Mouse (Mus musculus) CH12.LX (cell line): Measurements from ENCODE around the gene Bcas3. TPM values are rescaled to one million over a fixed set of nuclear protein-coding genes. Genes with fewer than 3 reads are reported as not detected.

Experiments
- DNase-seq: peaks from one replicate; pipeline ENCODE4 v3.0.0-alpha.2; 2013; ENCODE audit errors: extremely low read depth
- H3K27ac ChIP-seq: 2 replicates; pipeline ENCODE4 v1.5.1; 2012; ENCODE audit warnings: low read depth, mild to moderate bottlenecking, control low read depth, moderate library complexity; ENCODE audit not compliant: insufficient read depth
- H3K27me3 ChIP-seq: replicated peaks from 2 replicates; pipeline ENCODE3; 2012; ENCODE audit warnings: inconsistent platforms
- H3K36me3 ChIP-seq, 2 experiments: replicated peaks in 1 of 2; 2 replicates each; pipeline versions ENCODE3 to v1.6.1; 2012; ENCODE audit warnings: inconsistent platforms in 1 of 2, low read length in 1 of 2, mild to moderate bottlenecking in 1 of 2, mixed read lengths in 1 of 2, moderate library complexity in 1 of 2; ENCODE audit not compliant: control insufficient read depth in 1 of 2, insufficient read depth in 1 of 2
- H3K4me1 ChIP-seq, 2 experiments: 2 replicates each; pipeline ENCODE4 v1.6.1; 2012; ENCODE audit warnings: inconsistent platforms in 1 of 2, moderate library complexity in 1 of 2; ENCODE audit not compliant: insufficient read depth in 2 of 2, control insufficient read depth in 1 of 2
- H3K4me2 ChIP-seq: 2 replicates; pipeline ENCODE4 v1.6.1; 2012; ENCODE audit warnings: low read depth, mild to moderate bottlenecking, control low read depth; ENCODE audit not compliant: poor library complexity, insufficient read depth, severe bottlenecking
- H3K4me3 ChIP-seq, 3 experiments: fragments of 150-350 bp in 1 of 3; sonication (generic) in 1 of 3; replicated peaks in 1 of 3; 2 replicates each; pipeline versions ENCODE3 to v1.5.1; 2011 to 2012; ENCODE audit warnings: low read depth in 2 of 3, low read length in 2 of 3, mild to moderate bottlenecking in 2 of 3, moderate library complexity in 2 of 3, control low read depth in 1 of 3, improper control_type of control experiment in 1 of 3, inconsistent platforms in 1 of 3, mixed read lengths in 1 of 3; ENCODE audit not compliant: poor library complexity in 1 of 3
- H3K79me2 ChIP-seq: replicated peaks from 2 replicates; pipeline ENCODE4 v1.6.1; 2012; ENCODE audit warnings: mild to moderate bottlenecking, moderate library complexity; ENCODE audit not compliant: control insufficient read depth, poor library complexity, insufficient read depth, severe bottlenecking; ENCODE audit errors: extremely low read depth
- H3K9ac ChIP-seq: 2 replicates; pipeline ENCODE4 v1.6.1; 2012; ENCODE audit warnings: low read depth, mild to moderate bottlenecking, control low read depth, moderate library complexity; ENCODE audit not compliant: insufficient read depth
- H3K9me3 ChIP-seq: replicated peaks from 2 replicates; pipeline ENCODE3; 2012; ENCODE audit warnings: low read length, inconsistent platforms, mixed read lengths
- CHD2 ChIP-seq: IDR thresholded peaks from 2 replicates; pipeline ENCODE4 v1.6.1; 2011; ENCODE audit warnings: low read length, improper control_type of control experiment
- CTCF ChIP-seq, 2 experiments: IDR thresholded peaks in 1 of 2; conservative IDR thresholded peaks in 1 of 2; 2 replicates each; pipeline ENCODE4 v1.5.1; 2011 to 2012; ENCODE audit warnings: low read depth in 2 of 2, low read length in 2 of 2, improper control_type of control experiment in 1 of 2, inconsistent platforms in 1 of 2, mild to moderate bottlenecking in 1 of 2, moderate library complexity in 1 of 2
- E2F4 ChIP-seq: IDR thresholded peaks from 2 replicates; pipeline ENCODE4 v1.6.1; 2011; ENCODE audit warnings: low read depth, low read length, improper control_type of control experiment; ENCODE audit not compliant: insufficient replicate concordance
- ELF1 ChIP-seq: IDR thresholded peaks from 2 replicates; pipeline ENCODE4 v1.6.1; 2014; ENCODE audit warnings: low read depth, mild to moderate bottlenecking, inconsistent platforms, low read length, improper control_type of control experiment
- ETS1 ChIP-seq: conservative IDR thresholded peaks from 2 replicates; pipeline ENCODE4 v1.6.1; 2012; ENCODE audit warnings: low read depth, mild to moderate bottlenecking, inconsistent platforms, low read length, improper control_type of control experiment, moderate library complexity
- GABPA ChIP-seq: IDR thresholded peaks from 2 replicates; pipeline ENCODE4 v1.6.1; 2012; ENCODE audit warnings: low read depth, low read length, improper control_type of control experiment, inconsistent platforms; ENCODE audit not compliant: insufficient replicate concordance
- HCFC1 ChIP-seq: IDR thresholded peaks from 2 replicates; pipeline ENCODE4 v1.6.1; 2012; ENCODE audit warnings: low read depth, mild to moderate bottlenecking, inconsistent platforms, low read length, improper control_type of control experiment
- JUN ChIP-seq: IDR thresholded peaks from 2 replicates; pipeline ENCODE4 v1.6.1; 2011; ENCODE audit warnings: low read depth, mild to moderate bottlenecking, low read length, improper control_type of control experiment, moderate library complexity; ENCODE audit not compliant: insufficient read depth
- JUND ChIP-seq: conservative IDR thresholded peaks from 2 replicates; pipeline ENCODE4 v1.6.1; 2011; ENCODE audit warnings: low read depth, low read length, improper control_type of control experiment
- KAT2A ChIP-seq: IDR thresholded peaks from 2 replicates; pipeline ENCODE4 v1.6.1; 2012; ENCODE audit warnings: low read length, improper control_type of control experiment, inconsistent platforms; ENCODE audit not compliant: insufficient replicate concordance
- MAFK ChIP-seq: IDR thresholded peaks from 2 replicates; pipeline ENCODE4 v1.6.1; 2011; ENCODE audit warnings: low read length, improper control_type of control experiment; ENCODE audit not compliant: insufficient replicate concordance
- MAX ChIP-seq: IDR thresholded peaks from 2 replicates; pipeline ENCODE4 v1.6.1; 2011; ENCODE audit warnings: low read length, improper control_type of control experiment
- MAZ ChIP-seq: IDR thresholded peaks from 2 replicates; pipeline ENCODE4 v1.6.1; 2012; ENCODE audit warnings: low read depth, mild to moderate bottlenecking, inconsistent platforms, low read length, improper control_type of control experiment, moderate library complexity
- MEF2A ChIP-seq: IDR thresholded peaks from 2 replicates; pipeline ENCODE4 v1.6.1; 2014; ENCODE audit warnings: low read depth, mild to moderate bottlenecking, inconsistent platforms, low read length, improper control_type of control experiment, borderline replicate concordance
- MXI1 ChIP-seq: IDR thresholded peaks from 2 replicates; pipeline ENCODE4 v1.6.1; 2011; ENCODE audit warnings: mild to moderate bottlenecking, low read depth, low read length, improper control_type of control experiment
- MYC ChIP-seq: IDR thresholded peaks from 2 replicates; pipeline ENCODE4 v1.6.1; 2011; ENCODE audit warnings: low read depth, mild to moderate bottlenecking, improper control_type of control experiment, low read length
- NRF1 ChIP-seq: IDR thresholded peaks from 2 replicates; pipeline ENCODE4 v1.6.1; 2014; ENCODE audit warnings: low read depth, mild to moderate bottlenecking, inconsistent platforms, low read length, improper control_type of control experiment, moderate library complexity
- PAX5 ChIP-seq: IDR thresholded peaks from 2 replicates; pipeline ENCODE4 v1.6.1; 2012; ENCODE audit warnings: low read length, inconsistent platforms, mixed read lengths
- POLR2A ChIP-seq: IDR thresholded peaks from 2 replicates; pipeline ENCODE4 v1.6.1; 2011; ENCODE audit warnings: low read depth, mild to moderate bottlenecking, improper control_type of control experiment, low read length
- RAD21 ChIP-seq: IDR thresholded peaks from 2 replicates; pipeline ENCODE4 v1.6.1; 2011; ENCODE audit warnings: low read depth, mild to moderate bottlenecking, low read length, improper control_type of control experiment, moderate library complexity
- RCOR1 ChIP-seq: conservative IDR thresholded peaks from 2 replicates; pipeline ENCODE4 v1.6.1; 2012; ENCODE audit warnings: low read depth, mild to moderate bottlenecking, inconsistent platforms, low read length, improper control_type of control experiment
- SIN3A ChIP-seq: IDR thresholded peaks from 2 replicates; pipeline ENCODE4 v1.6.1; 2012; ENCODE audit warnings: low read length, improper control_type of control experiment, inconsistent platforms
- SMC3 ChIP-seq: IDR thresholded peaks from 2 replicates; pipeline ENCODE4 v1.6.1; 2011; ENCODE audit warnings: low read depth, low read length, improper control_type of control experiment
- TBP ChIP-seq: conservative IDR thresholded peaks from 2 replicates; pipeline ENCODE4 v1.6.1; 2011; ENCODE audit warnings: low read depth, low read length, improper control_type of control experiment
- TCF12 ChIP-seq: IDR thresholded peaks from 2 replicates; pipeline ENCODE4 v1.6.1; 2014; ENCODE audit warnings: low read depth, mild to moderate bottlenecking, inconsistent platforms, low read length, improper control_type of control experiment
- USF2 ChIP-seq: conservative IDR thresholded peaks from 2 replicates; pipeline ENCODE4 v1.6.1; 2011; ENCODE audit warnings: low read depth, low read length, improper control_type of control experiment
- ZC3H11A ChIP-seq: IDR thresholded peaks from 2 replicates; pipeline ENCODE4 v1.6.1; 2012; ENCODE audit warnings: low read depth, mild to moderate bottlenecking, inconsistent platforms, low read length, improper control_type of control experiment
- ZKSCAN1 ChIP-seq: IDR thresholded peaks from 2 replicates; pipeline ENCODE4 v1.6.1; 2012; ENCODE audit warnings: low read depth, inconsistent platforms, low read length, improper control_type of control experiment, borderline replicate concordance
- ZMIZ1 ChIP-seq: IDR thresholded peaks from 2 replicates; pipeline ENCODE4 v1.6.1; 2012; ENCODE audit warnings: low read depth, mild to moderate bottlenecking, inconsistent platforms, low read length, improper control_type of control experiment
- ZNF384 ChIP-seq: IDR thresholded peaks from 2 replicates; pipeline ENCODE4 v1.6.1; 2012; ENCODE audit warnings: low read depth, low read length, improper control_type of control experiment, inconsistent platforms
- dilution Hi-C: fragments of 300-500 bp; cut with MboI; formaldehyde crosslinking; loops from 2 replicates; pipeline ENCODE4 v1.14.3; 2020; ENCODE audit warnings: low sequenced_read_pairs; ENCODE audit not compliant: extremely low pct_unique_long_range_greater_than_20kb, extremely low pct_ligation_motif_present
- in situ Hi-C: fragments of 300-500 bp; cut with MboI; formaldehyde crosslinking; loops from 3 replicates; pipeline ENCODE4 v1.14.3; 2019; ENCODE audit warnings: low sequenced_read_pairs, low pct_ligation_motif_present, low pct_unique_long_range_greater_than_20kb, mixed read lengths
- polyA plus RNA-seq: library from polyadenylated mRNA; unstranded; fragments of >175 nt; gene quantifications from 2 replicates; pipeline ENCODE4 v1.2.1, GENCODE M21; 2012; ENCODE audit warnings: low read depth; ENCODE audit not compliant: insufficient read length
- total RNA-seq, 2 experiments: library from RNA; depleted of rRNA; stranded (reverse); fragments of 300-350 nt in 1 of 2; fragments of >200 nt in 1 of 2; gene quantifications; 2 replicates each; pipeline ENCODE4 v1.2.3; 2012 to 2014

Gene Bcas3
- total and polyA plus RNA-seq, 3 experiments: 8.2 to 21.3 (median 9.7) TPM

- TF ChIP-seq JUND (peak; percentile 80; the same call in 1 of the 2 replicates), TCF12 (no peak), GABPA (no peak), ZMIZ1 (no peak), MYC (no peak), CTCF (conservative IDR thresholded peaks at IDR 0.05 in 1 of 2, IDR thresholded peaks at IDR 0.05 in 1 of 2; ENCODE audit: low read depth in 2 of 2, low read length in 2 of 2) (no peak), ZNF384 (no peak), USF2 (no peak), MAX (no peak), SMC3 (no peak), JUN (no peak), ZC3H11A (no peak), ETS1 (peak; percentile 39; the same call in 1 of the 2 replicates), E2F4 (no peak), NRF1 (no peak), MEF2A (0 out of 2 replicates have a peak, but pooled peaks have one; percentile 20), ZKSCAN1 (no peak), KAT2A (no peak), HCFC1 (no peak), TBP (no peak), CHD2 (no peak), PAX5 (no peak), ELF1 (no peak), POLR2A (no peak)
Measured at GRCm38 (mm10) chr11:85545602-85546001, 192.6 kb downstream of the Bcas3 start (continued).

- Histone ChIP-seq H3K4me3 (no peak overlapping the region), H3K9ac (no peak overlapping the region), H3K27ac (no peak overlapping the region), H3K4me2 (no peak overlapping the region), H3K9me3 (no peaks in the 10 kb centered on the region), H3K36me3 (no peaks in the 10 kb centered on the region), H3K79me2 (no peaks in the 10 kb centered on the region), H3K27me3 (no peaks in the 10 kb centered on the region), H3K4me1 (peaks cover 0 to 8% of the 10 kb centered on the region in 2 experiments; a peak in 1 of 4 replicates)
- in situ Hi-C loops: no loop called here
- no peak for TF ChIP-seq TBP
- TF ChIP-seq SMC3: no peak
- no peak for TF ChIP-seq SIN3A
- no peak for TF ChIP-seq ZMIZ1
- TF ChIP-seq ZC3H11A: no peak
- TF ChIP-seq RCOR1: no peak
- TF ChIP-seq MEF2A: no peak
- TF ChIP-seq KAT2A: no peak
- TF ChIP-seq MAZ: no peak
- no peak for TF ChIP-seq GABPA
- no peak for TF ChIP-seq ZKSCAN1
- TF ChIP-seq E2F4: no peak
- no peak for TF ChIP-seq MAFK
- no peak for TF ChIP-seq MXI1
- no peak for TF ChIP-seq RAD21
- no peak for TF ChIP-seq NRF1
- no peak for DNase-seq
- dilution Hi-C loops: no loop called here
Measured at GRCm38 (mm10) chr11:85547966-85548365, 195.0 kb downstream of the Bcas3 start.
